Mouse (Mus musculus): ENCODE data around the gene Ighmbp2. TPM values are rescaled to one million over a fixed set of nuclear protein-coding genes. Genes with fewer than 3 reads are reported as not detected.

The Ighmbp2 gene
- polyA plus RNA-seq, 1 experiment: 8.0 TPM

GRCm38 (mm10) chr19:3292993-3293392, 10.2 kb upstream of the Ighmbp2 start:
- H3K36me3 ChIP-seq (ENCODE audit: control insufficient read depth, insufficient read depth, low read length, poor library complexity, severe bottlenecking): peaks cover 10% of the 10 kb centered on the region
- no peak for TF ChIP-seq EP300 (IDR thresholded peaks at IDR 0.05; ENCODE audit: insufficient read depth, low read depth, low read length)
- no peak for TF ChIP-seq CTCF (IDR thresholded peaks at IDR 0.05; ENCODE audit: low read depth, low read length)
- TF ChIP-seq POLR2A (IDR thresholded peaks at IDR 0.05; ENCODE audit: insufficient read depth, low read length): no peak

GRCm38 (mm10) chr19:3292028-3292427, 9.2 kb upstream of the Ighmbp2 start:
- TF ChIP-seq CTCF (IDR thresholded peaks at IDR 0.05; ENCODE audit: low read depth, low read length) (peak; percentile 80), POLR2A (IDR thresholded peaks at IDR 0.05; ENCODE audit: insufficient read depth, low read length) (no peak)
- H3K9me3 ChIP-seq (replicated peaks; ENCODE audit: control insufficient read depth, insufficient read depth, low read length, poor library complexity, severe bottlenecking): no peaks in the 10 kb centered on the region
- no peak overlapping the region for H3K27ac ChIP-seq (ENCODE audit: insufficient read depth, low read length)
- H3K4me1 ChIP-seq (ENCODE audit: control insufficient read depth, insufficient read depth, low read length): no peaks in the 10 kb centered on the region
- H3K4me3 ChIP-seq (ENCODE audit: low read depth, low read length): no peak overlapping the region
- H3K9ac ChIP-seq (ENCODE audit: low read depth, poor library complexity, severe bottlenecking): no peak overlapping the region
- H3K36me3 ChIP-seq (ENCODE audit: control insufficient read depth, insufficient read depth, low read length, poor library complexity, severe bottlenecking): peaks cover 10% of the 10 kb centered on the region
- H3K27me3 ChIP-seq (ENCODE audit: control insufficient read depth, insufficient read depth, low read length, poor library complexity, severe bottlenecking): no peaks in the 10 kb centered on the region

More at GRCm38 (mm10) chr19:3292993-3293392, 10.2 kb upstream of the Ighmbp2 start:
- H3K4me1 ChIP-seq (ENCODE audit: control insufficient read depth, insufficient read depth, low read length): no peaks in the 10 kb centered on the region
- no peaks in the 10 kb centered on the region for H3K27me3 ChIP-seq (ENCODE audit: control insufficient read depth, insufficient read depth, low read length, poor library complexity, severe bottlenecking)
- no peak overlapping the region for H3K27ac ChIP-seq (ENCODE audit: insufficient read depth, low read length)
- no peak overlapping the region for H3K4me3 ChIP-seq (ENCODE audit: low read depth, low read length)
- no peaks in the 10 kb centered on the region for H3K9me3 ChIP-seq (replicated peaks; ENCODE audit: control insufficient read depth, insufficient read depth, low read length, poor library complexity, severe bottlenecking)
- H3K9ac ChIP-seq (ENCODE audit: low read depth, poor library complexity, severe bottlenecking): no peak overlapping the region

- Histone ChIP-seq H3K9ac (ENCODE audit: low read depth, poor library complexity, severe bottlenecking) (no peak overlapping the region), H3K27ac (ENCODE audit: insufficient read depth, low read length) (no peak overlapping the region), H3K9me3 (replicated peaks; ENCODE audit: control insufficient read depth, insufficient read depth, low read length, poor library complexity, severe bottlenecking) (no peaks in the 10 kb centered on the region), H3K36me3 (ENCODE audit: control insufficient read depth, insufficient read depth, low read length, poor library complexity, severe bottlenecking) (peaks cover 10% of the 10 kb centered on the region), H3K4me1 (ENCODE audit: control insufficient read depth, insufficient read depth, low read length) (no peaks in the 10 kb centered on the region), H3K4me3 (ENCODE audit: low read depth, low read length) (no peak overlapping the region), H3K27me3 (ENCODE audit: control insufficient read depth, insufficient read depth, low read length, poor library complexity, severe bottlenecking) (no peaks in the 10 kb centered on the region)
- no peak for TF ChIP-seq CTCF (IDR thresholded peaks at IDR 0.05; ENCODE audit: low read depth, low read length)
Observed at GRCm38 (mm10) chr19:3289006-3289405, 6.2 kb upstream of the Ighmbp2 start.

GRCm38 (mm10) chr19:3281886-3282285, 931 bp downstream of the Ighmbp2 start:
- Histone ChIP-seq H3K9me3 (replicated peaks; ENCODE audit: control insufficient read depth, insufficient read depth, low read length, poor library complexity, severe bottlenecking) (no peaks in the 10 kb centered on the region), H3K27ac (ENCODE audit: insufficient read depth, low read length) (no peak overlapping the region), H3K4me1 (ENCODE audit: control insufficient read depth, insufficient read depth, low read length) (no peaks in the 10 kb centered on the region), H3K9ac (ENCODE audit: low read depth, poor library complexity, severe bottlenecking) (peak overlapping the region; percentile 68), H3K4me3 (ENCODE audit: low read depth, low read length) (peak overlapping the region; percentile 90), H3K36me3 (ENCODE audit: control insufficient read depth, insufficient read depth, low read length, poor library complexity, severe bottlenecking) (no peaks in the 10 kb centered on the region), H3K27me3 (ENCODE audit: control insufficient read depth, insufficient read depth, low read length, poor library complexity, severe bottlenecking) (no peaks in the 10 kb centered on the region)
- no peak for TF ChIP-seq EP300 (IDR thresholded peaks at IDR 0.05; ENCODE audit: insufficient read depth, low read depth, low read length)
- TF ChIP-seq CTCF (IDR thresholded peaks at IDR 0.05; ENCODE audit: low read depth, low read length): no peak
- TF ChIP-seq POLR2A (IDR thresholded peaks at IDR 0.05; ENCODE audit: insufficient read depth, low read length): no peak

GRCm38 (mm10) chr19:3275744-3276365, 7.0 kb downstream of the Ighmbp2 start:
- no peaks in the 10 kb centered on the region for H3K27me3 ChIP-seq (ENCODE audit: control insufficient read depth, insufficient read depth, low read length, poor library complexity, severe bottlenecking)
- no peak overlapping the region for H3K27ac ChIP-seq (ENCODE audit: insufficient read depth, low read length)
- no peaks in the 10 kb centered on the region for H3K36me3 ChIP-seq (ENCODE audit: control insufficient read depth, insufficient read depth, low read length, poor library complexity, severe bottlenecking)
- H3K4me1 ChIP-seq (ENCODE audit: control insufficient read depth, insufficient read depth, low read length): no peaks in the 10 kb centered on the region
- no peak overlapping the region for H3K9ac ChIP-seq (ENCODE audit: low read depth, poor library complexity, severe bottlenecking)
- no peaks in the 10 kb centered on the region for H3K9me3 ChIP-seq (replicated peaks; ENCODE audit: control insufficient read depth, insufficient read depth, low read length, poor library complexity, severe bottlenecking)
- no peak for TF ChIP-seq EP300 (IDR thresholded peaks at IDR 0.05; ENCODE audit: insufficient read depth, low read depth, low read length)
- TF ChIP-seq POLR2A (IDR thresholded peaks at IDR 0.05; ENCODE audit: insufficient read depth, low read length): no peak
- TF ChIP-seq CTCF (IDR thresholded peaks at IDR 0.05; ENCODE audit: low read depth, low read length): no peak
- no peak overlapping the region for H3K4me3 ChIP-seq (ENCODE audit: low read depth, low read length)

GRCm38 (mm10) chr19:3273331-3273730, 9.5 kb downstream of the Ighmbp2 start:
- Histone ChIP-seq H3K27me3 (ENCODE audit: control insufficient read depth, insufficient read depth, low read length, poor library complexity, severe bottlenecking) (no peaks in the 10 kb centered on the region), H3K36me3 (ENCODE audit: control insufficient read depth, insufficient read depth, low read length, poor library complexity, severe bottlenecking) (no peaks in the 10 kb centered on the region), H3K4me1 (ENCODE audit: control insufficient read depth, insufficient read depth, low read length) (no peaks in the 10 kb centered on the region), H3K9me3 (replicated peaks; ENCODE audit: control insufficient read depth, insufficient read depth, low read length, poor library complexity, severe bottlenecking) (no peaks in the 10 kb centered on the region), H3K27ac (ENCODE audit: insufficient read depth, low read length) (no peak overlapping the region), H3K9ac (ENCODE audit: low read depth, poor library complexity, severe bottlenecking) (no peak overlapping the region), H3K4me3 (ENCODE audit: low read depth, low read length) (no peak overlapping the region)
- TF ChIP-seq EP300 (IDR thresholded peaks at IDR 0.05; ENCODE audit: insufficient read depth, low read depth, low read length) (no peak), CTCF (IDR thresholded peaks at IDR 0.05; ENCODE audit: low read depth, low read length) (no peak), POLR2A (IDR thresholded peaks at IDR 0.05; ENCODE audit: insufficient read depth, low read length) (no peak)

Data from ES-Bruce4 (cell line).